Mouse (Mus musculus): ENCODE data around the gene Hoxc10.

The Hoxc10 gene

DNA sequence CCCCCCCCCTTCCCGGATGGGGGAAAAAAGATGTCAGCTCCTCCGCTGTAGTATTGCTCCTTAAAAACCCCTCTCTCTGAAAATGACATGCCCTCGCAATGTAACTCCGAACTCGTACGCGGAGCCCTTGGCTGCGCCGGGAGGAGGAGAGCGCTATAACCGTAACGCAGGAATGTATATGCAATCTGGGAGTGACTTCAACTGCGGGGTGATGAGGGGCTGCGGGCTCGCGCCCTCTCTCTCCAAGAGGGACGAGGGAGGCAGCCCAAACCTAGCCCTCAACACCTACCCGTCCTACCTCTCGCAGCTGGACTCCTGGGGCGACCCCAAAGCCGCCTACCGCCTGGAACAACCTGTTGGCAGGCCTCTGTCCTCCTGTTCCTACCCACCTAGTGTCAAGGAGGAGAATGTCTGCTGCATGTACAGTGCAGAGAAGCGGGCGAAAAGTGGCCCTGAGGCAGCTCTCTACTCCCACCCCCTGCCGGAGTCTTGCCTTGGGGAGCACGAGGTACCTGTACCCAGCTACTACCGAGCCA lies at the start of gene Hoxc10:
TSS of gene Hoxc10 (plus strand) at position 21 of the 536 bp plus-strand sequence.
- DNase-seq (ENCODE audit: low read depth in 1 of 2, low spot score in 2 of 2) = no peak

- no peak for DNase-seq (ENCODE audit: low read depth in 1 of 2, low spot score in 2 of 2)
These were observed 48.5 kb upstream of the Hoxc10 start for GRCm38 (mm10) chr15:102917972-102918572.

DNA sequence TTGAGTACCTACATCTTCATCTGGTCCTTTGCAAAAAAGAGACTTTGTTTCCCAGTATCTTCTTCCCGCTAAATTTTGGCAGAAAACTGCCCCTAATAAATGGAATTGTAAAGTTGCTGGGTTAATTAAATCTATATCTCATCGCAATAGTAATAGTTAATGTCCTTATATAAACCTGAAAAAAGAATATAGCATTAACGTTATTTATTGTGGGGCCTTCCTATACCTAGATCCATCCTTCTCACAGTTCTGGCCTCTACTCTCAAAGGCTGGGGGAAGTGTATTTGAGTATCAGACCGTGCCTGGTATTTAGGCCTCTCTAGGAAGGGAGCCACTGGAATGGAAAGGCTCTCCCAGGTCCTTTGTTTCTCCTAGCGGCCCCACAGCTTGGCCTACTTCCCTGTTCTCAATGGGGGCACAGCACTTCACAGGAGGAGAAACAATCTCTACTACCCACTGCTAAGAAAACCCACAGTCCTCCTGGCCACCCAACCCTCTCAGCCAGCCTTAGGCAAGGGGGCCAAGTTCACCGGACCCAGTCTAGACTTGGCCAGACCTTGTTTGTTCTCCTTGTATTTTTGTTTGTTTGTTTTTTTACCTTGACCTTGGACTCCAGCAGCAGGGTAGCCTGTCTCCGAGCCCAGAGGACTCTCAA lies 47.9 kb upstream of the Hoxc10 start:
- no peak for DNase-seq (ENCODE audit: low read depth in 1 of 2, low spot score in 2 of 2)

DNA sequence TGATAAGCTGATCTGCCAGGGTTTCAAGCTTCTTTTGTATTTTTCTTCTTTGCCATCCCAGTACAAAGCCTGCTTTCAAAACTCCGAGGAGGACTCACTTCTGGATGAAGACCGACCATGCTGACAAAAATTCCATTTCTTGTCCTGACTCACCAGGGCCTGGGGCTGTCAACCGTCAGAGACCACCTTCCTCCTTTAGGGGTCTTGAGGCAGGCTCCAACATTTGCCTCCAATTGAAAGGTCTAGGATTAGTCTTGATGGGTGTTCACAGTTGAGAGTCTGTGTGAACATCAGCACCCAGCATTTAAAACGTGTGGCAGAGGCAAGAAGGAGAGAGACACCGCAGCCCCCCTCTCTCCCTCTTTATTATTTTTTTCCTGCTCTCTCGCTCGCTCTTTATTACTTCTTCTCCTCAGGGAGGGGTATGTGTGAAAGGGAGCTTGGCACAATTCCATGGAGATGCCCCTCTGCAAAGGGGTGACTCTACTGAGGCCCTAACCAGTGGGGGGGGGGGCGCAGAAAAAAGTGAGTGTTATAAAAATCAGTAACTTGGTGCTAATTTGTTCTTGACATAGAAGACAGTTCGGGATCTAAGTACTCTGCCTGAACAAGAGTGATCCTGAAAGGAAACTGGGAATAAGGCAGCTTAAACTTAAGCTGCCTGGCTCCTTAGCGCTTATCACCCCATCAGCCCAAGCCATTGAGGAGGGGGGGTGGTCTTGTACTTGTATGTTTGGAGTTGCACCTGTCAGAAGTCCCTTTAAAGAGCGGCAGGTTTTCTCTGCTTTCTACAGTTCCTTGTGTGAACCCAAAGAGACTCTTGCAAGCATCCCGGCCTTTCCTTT lies 47.0 kb upstream of the Hoxc10 start:
- no peak for DNase-seq (ENCODE audit: low read depth in 1 of 2, low spot score in 2 of 2)

DNA sequence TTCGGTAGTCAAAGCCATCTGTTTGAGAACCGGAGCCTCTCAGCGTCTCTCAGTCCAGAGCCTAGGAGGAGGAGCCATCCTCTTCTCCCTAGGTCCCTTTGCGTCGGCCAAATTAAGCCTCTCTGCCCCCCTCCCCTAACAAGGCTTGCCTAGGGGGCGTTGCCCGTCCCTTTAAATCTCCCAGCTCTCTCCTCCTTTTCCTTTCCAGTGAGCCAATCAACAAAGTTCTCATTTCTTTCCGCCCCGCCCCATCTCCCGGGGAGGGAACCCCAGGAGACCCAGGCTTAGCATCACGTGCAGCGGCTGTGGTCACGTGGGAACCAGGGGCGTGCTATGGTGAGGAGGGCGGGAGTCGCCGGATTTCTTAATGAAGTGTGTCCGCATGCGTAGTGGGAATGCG lies 46.0 kb upstream of the Hoxc10 start:
- DNase-seq (ENCODE audit: low read depth in 1 of 2, low spot score in 2 of 2) = no peak

DNA sequence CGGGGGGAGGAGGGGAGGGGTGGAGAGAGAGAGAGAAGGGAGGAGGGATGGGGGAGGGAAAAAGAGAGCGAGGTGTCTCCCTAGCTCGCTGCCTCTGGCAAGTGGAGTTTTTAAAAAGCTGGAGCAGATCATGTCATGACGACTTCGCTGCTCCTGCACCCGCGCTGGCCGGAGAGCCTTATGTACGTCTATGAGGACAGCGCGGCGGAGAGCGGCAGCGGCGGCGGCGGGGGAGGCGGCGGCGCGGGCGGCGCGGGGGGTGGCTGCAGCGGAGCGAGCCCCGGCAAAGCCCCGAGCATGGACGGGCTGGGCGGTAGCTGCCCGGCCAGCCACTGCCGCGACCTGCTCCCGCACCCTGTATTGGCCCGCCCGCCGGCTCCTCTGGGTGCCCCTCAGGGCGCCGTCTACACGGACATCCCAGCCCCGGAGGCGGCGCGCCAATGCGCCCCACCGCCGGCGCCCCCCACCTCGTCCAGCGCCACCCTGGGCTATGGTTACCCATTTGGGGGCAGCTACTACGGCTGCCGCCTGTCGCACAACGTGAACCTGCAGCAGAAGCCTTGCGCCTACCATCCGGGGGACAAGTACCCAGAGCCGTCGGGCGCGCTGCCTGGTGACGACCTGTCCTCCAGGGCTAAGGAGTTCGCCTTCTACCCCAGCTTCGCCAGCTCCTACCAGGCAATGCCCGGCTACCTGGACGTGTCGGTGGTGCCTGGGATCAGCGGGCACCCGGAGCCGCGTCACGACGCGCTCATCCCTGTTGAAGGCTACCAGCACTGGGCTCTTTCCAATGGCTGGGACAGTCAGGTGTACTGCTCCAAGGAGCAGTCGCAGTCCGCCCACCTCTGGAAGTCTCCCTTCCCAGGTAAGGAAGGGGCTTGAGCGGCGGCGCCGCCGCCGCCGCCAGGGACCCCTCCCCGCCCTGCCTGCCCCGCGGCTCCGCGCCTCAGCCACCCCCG lies 45.3 kb upstream of the Hoxc10 start, which contains the start of gene Hoxc13:
TSS of gene Hoxc13 (plus strand) at position 51 of the 959 bp plus-strand sequence.
- DNase-seq (ENCODE audit: low read depth in 1 of 2, low spot score in 2 of 2) = no peak

- DNase-seq (ENCODE audit: low read depth in 1 of 2, low spot score in 2 of 2) = no peak
These were observed 44.6 kb upstream of the Hoxc10 start for GRCm38 (mm10) chr15:102922012-102922362.

GRCm38 (mm10) chr15:102922636-102923500 lies 43.7 kb upstream of the Hoxc10 start:
- no peak for DNase-seq (ENCODE audit: low read depth in 1 of 2, low spot score in 2 of 2)

- DNase-seq (ENCODE audit: low read depth in 1 of 2, low spot score in 2 of 2) = no peak
These were observed 39.5 kb upstream of the Hoxc10 start for GRCm38 (mm10) chr15:102927032-102927645.

DNA sequence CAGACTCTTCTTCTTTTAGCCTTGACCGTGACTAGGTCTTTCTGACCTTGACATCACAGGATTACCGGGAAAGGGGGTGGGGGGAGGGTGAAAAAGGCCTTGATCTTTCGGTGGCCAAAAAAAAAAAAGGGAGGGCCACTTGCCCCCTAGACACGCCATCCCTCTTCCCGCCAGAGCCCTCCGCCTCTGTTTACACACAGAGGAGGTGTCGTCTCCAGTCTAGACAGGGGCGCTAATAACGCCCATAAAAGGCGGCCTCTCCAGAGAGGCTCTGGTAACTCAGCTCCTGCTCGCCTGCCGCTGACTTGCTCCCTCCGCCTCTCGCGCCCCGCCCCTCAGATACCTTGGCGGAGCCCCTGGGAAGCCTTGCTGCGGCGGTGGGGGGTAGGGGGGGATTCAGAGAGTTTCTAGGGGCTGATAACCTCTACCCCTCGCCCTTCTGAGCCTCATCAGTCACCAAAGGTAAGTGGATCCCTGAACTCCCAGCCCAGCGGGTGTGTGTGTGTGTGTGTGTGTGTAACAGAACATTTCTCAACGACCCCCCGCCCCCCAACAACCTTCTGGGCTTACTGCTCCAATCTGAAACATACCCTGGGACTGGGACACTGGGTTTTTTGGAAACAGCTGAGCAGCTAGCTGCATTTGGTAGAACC lies 34.8 kb upstream of the Hoxc10 start:
- no peak for DNase-seq (ENCODE audit: low read depth in 1 of 2, low spot score in 2 of 2)

GRCm38 (mm10) chr15:102934438-102934837 lies 32.2 kb upstream of the Hoxc10 start:
- DNase-seq (ENCODE audit: low read depth in 1 of 2, low spot score in 2 of 2) = no peak

GRCm38 (mm10) chr15:102934897-102935296 lies 31.7 kb upstream of the Hoxc10 start:
- DNase-seq (ENCODE audit: low read depth in 1 of 2, low spot score in 2 of 2) = no peak

- DNase-seq (ENCODE audit: low read depth in 1 of 2, low spot score in 2 of 2) = no peak
These were observed 30.2 kb upstream of the Hoxc10 start, which contains the start of gene Hoxc12 for GRCm38 (mm10) chr15:102936279-102936972. TSS of gene Hoxc12 (plus strand) at chr15:102936757.

- no peak for DNase-seq (ENCODE audit: low read depth in 1 of 2, low spot score in 2 of 2)
These were observed 29.4 kb upstream of the Hoxc10 start for GRCm38 (mm10) chr15:102937036-102937666.

DNA sequence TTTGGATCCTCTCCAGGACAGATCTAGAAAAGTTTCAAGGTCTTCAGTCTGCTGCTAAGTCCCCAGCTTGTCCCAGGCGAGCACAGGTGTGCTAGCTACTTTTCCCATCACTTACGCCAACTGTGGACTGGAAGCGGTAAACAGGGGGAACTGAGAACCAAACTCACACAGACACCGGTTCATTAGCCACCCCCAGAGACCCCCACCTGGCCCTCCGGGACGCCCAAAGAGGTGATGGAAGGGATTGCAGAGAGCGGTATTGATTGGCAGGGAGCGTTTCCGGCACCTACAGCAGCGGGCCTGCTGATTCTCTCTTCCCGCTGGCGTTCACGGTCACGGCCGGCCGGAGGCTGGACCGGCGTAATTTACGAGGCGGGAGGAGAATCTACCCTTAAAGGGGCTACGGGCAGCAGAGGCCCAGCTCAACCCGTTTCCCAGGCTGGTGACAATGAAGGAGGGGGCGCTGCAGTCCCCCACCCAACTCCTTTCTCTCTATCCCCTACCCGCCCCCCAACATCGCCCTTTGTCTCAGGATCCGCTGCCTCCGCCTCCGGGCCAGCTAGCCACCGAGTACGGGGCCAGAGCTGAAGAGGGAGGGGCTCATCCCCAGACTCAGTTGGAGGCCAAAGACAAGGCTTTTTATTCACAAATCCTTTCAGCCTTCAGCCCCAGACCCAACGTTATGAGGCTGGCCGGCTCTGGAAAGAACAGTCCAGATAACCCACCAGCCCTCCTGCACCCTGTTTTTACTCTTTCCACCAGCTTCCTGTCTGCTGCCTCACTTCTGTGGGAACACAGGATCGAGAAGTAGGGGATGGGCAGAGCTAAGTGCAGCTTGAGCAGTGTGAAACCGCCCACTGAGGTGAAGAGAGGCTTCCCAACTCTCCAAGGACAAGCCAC lies 27.1 kb upstream of the Hoxc10 start:
- DNase-seq (ENCODE audit: low read depth in 1 of 2, low spot score in 2 of 2) = no peak

DNA sequence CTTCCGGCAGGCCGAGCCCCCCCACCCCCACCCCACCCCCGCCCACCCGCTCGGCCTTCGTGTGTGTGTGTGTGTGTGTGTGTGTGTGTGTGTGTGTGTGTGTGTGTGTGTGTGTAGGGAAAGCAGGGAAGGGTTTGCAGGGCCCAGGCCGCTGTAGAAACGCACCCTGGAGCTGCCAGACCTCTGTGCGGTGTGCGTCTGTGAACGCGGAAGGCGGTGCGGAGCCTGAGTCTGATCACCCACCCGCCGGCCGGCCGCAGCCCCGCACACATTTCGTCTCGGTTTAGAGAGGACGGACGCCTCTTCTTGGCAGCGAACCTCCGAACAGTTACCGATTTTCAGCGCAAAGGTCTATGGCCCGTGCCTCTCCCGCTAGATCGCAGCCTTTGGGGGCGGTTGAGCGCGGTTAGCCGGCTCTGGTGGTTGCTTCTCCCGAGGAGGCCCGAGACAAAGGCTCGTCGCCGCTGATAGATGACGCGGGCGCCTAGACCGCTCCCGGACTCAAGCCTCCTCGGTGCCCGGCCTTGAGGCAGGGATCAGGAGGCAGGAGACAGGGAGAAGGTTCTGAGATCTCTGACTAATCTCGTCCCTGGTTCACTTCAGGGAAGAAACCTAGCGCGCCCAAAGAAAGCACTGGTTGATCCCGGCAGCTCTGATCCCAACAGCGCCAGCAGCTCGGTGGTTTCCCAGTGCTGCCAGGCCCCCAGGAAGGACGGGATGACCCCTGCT lies 23.7 kb upstream of the Hoxc10 start:
- DNase-seq (ENCODE audit: low read depth in 1 of 2, low spot score in 2 of 2) = no peak

Measured in monocyte, adult 2 months (primary cell).